Mouse (Mus musculus): ENCODE results near the gene Galnt9.

Galnt9 gene

DNA sequence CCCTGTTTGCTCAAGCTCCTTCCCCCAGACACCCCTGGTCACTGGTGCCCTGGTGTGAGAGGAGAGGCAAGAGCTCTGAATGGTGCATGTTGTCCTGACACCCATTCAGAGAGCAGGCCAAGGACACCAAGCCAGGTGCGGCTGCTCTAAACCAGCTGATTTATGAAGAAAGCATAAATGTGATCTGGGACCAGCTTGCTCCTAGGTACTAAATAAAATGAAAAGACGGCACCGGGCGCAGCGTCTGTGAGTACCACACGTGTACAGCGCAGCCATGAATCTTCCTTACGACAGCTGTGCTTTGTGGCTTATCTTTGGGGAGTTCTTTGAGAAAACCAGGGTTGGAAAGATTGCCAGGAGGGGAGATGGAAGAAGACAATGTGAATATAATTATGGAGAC lies 8.2 kb upstream of the Galnt9 start:
- no peak for DNase-seq (ENCODE audit: low spot score in 2 of 2)

DNA sequence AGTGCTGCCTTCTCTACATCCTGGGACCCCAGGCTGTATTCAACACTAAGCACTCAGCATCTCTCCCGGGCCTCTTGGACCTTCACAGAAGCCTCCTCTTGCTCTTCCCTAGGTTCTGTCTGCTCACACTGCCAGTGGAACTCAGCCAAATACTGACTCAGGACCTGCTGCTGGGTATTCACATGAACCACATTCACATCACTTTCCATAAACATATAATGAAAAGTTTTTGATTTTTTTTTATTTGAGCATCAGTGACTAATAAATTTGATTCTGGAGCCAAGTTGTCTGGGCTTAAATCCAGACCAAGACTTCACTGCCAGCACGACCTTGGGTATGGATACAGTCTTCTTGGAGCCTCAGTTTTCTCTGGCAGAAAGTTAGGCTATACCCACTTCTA lies 3.2 kb upstream of the Galnt9 start:
- DNase-seq (ENCODE audit: low spot score in 2 of 2), result no peak

DNA sequence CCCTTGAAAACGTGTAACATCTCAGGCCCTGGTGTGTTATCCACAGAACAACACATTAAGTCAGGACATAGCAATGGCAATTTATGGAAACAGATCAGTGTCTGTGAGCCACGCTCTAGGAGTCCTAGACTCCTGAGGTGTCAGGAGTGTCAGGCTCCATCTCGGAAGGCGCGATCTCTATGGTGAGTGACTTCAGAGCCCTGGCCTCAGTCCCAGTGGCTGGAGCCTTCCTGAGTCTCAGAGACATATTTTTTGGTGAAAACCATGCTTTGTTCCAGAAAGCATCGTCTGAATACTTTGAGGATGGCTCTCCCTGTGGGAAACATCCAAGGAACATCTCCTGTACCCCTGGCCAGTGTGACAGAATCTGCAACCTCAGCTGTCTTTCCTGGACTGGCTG lies 2.7 kb upstream of the Galnt9 start:
- DNase-seq (ENCODE audit: low spot score in 2 of 2), result no peak

DNA sequence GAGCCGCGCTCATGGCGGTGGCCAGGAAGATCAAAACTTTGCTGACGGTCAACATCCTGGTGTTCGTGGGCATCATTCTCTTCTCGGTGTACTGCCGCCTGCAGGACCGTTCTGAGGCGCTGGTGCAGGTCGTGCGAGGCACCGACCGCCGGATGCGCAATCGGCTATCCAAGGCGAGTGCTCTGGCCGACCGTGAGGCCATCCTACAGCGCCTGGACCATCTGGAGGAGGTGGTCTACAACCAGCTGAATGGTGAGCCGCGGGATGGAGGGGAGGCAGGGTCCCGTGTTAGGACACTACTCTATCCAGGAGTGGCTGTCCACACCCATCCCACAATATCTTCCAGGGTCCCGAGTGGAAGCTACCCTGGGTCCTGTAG lies 525 bp downstream of the Galnt9 start:
- no peak for DNase-seq (ENCODE audit: low spot score in 2 of 2)

DNA sequence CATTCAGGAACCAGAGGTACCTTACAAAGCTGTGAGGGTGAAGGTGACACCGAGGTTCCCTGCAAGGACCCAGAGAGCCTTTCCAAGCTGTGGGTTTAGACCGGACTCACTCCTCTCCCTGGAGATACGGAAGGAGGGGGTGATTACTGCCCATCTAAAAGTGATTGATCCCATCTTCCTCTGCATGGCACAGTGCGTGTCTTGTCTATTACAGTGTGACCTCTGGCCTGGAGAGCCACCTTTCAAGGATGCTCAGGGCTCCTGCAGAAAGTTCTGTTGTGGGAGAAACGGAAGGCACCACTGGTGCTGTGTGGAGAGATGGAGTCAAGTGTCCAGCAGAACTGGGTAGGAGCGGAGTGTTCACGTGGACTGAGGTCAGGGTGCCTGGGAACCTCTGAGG lies 1.2 kb downstream of the Galnt9 start:
- no peak for DNase-seq (ENCODE audit: low spot score in 2 of 2)

DNA sequence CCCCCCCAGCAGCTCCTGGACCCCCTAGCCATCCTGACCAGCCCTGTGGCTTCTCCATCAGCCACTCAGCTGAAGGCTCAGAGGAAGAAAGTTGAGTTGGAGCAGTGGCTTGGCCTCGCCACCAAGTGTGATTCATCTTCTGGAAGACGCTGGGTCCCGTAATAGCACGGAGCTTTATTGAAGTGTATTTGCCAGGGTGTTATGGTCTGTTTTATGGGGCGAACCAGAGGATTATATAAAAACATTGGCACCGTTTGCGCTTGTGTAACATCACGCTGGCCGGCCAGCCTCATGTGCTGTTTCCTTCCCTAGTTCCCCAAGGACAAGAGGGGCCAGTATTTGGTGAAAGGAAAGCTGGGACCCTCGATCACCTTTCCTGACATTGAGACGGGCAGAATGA lies 2.0 kb downstream of the Galnt9 start:
- no peak for DNase-seq (ENCODE audit: low spot score in 2 of 2)

DNA sequence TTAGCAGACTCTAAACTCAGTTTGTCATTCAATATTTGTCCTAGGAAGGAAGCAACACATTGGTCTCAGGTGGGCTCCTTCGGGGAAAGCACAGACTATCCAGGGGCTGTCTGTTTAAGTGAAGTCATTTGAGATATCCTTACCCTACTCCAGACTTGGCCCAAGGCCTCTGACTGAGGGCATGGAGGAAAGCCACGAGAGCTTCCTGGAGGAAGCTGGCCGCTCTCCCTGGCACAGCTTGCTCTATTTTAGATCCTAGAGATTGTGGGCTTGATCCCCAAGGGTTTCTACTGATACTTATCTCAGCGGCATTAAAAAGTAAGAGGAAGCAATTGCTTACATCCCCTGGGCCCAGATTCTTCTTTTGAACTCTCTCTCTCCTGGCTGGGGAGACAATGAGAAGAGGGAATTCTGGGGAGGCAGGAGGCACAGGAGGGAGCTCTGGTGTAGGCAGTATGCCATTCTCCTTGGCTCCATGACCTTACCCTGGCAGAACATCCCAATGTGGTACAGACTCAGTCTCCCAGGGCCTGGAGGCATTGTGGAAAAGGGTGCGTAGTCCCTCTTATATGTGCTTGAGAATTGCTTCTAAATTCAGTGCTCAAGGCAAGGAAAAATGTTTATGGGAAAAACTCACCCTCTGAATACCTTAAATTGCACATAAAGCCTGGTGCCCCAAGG lies 2.7 kb downstream of the Galnt9 start:
- no peak for DNase-seq (ENCODE audit: low spot score in 2 of 2)

DNA sequence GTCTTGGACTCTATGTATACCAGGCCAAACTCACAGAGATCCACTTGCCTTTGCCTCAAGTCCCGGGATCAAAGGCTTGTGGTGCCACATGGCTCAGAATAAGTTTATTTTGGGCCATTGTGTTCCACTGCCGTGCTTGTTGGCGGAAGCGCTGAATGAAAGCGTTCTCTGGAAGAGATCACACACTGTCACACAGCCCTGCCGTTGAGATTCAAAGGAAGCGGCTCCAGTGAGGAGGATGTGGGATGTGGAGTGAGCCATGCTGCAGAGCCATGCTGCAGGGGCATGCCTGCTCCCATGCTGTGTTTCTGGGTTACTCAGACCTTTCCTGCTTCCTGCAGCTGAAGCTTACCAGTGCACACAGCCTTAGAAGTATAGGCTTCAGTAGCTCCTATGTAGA lies 4.3 kb downstream of the Galnt9 start:
- no peak for DNase-seq (ENCODE audit: low spot score in 2 of 2)

DNA sequence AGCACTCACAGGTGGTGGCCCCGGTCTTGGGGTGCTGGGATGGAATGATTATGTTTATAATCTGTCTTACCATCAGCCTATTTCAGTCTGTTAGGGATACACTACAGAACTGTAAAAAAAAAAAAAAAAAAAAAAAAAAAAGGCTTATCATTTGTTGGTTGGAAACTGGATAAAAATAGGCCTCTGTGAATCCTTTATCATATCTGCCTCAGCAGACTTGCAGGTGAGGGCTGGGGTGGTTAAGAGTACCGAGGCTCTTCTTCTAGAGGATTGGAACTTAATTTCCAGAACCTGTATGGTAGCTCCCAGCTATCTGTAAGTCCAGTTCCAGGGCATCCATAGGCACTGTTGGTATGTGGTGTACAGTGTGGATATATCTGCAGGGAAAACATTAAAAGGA lies 6.0 kb downstream of the Galnt9 start:
- no peak for DNase-seq (ENCODE audit: low spot score in 2 of 2)

DNA sequence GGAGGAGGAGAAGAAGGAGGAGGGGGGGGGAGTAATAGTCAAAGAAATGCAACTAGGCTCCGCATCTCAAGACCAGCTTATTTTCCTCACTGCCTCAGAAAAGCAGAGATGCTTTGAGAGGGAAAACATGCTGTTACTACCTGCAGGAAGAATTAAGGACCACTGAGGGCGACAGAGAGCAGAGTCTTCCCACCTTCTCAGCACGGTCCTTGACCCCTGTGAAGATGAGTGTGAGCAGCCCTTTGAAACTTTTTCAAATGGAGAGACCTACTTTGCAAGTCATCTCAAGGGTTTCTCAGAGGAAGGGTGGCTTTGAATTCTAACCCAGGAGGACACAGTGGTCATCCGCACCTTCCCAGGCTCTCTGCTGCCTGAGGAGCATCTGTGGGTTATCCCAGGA lies 6.7 kb downstream of the Galnt9 start:
- DNase-seq (ENCODE audit: low spot score in 2 of 2), result no peak

DNA sequence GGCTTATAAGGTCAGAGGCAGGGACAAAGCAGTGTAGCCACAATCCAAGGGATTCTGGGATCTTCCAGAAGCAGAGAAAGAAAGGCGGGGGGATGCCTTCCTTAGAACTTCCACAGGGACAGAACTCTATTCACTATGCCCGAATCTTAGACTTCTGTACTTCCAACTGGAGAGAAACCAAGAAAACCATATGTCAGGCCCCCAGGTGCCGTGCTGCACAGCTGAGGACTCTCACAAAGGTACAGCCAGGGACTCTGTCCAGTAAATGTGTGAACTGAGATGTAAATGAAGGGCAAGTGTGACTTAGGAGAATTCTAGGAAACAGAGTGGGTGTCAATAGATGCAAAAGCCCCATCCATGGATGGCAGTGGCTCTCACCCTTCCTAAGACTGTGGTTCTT lies 7.8 kb downstream of the Galnt9 start:
- no peak for DNase-seq (ENCODE audit: low spot score in 2 of 2)

DNA sequence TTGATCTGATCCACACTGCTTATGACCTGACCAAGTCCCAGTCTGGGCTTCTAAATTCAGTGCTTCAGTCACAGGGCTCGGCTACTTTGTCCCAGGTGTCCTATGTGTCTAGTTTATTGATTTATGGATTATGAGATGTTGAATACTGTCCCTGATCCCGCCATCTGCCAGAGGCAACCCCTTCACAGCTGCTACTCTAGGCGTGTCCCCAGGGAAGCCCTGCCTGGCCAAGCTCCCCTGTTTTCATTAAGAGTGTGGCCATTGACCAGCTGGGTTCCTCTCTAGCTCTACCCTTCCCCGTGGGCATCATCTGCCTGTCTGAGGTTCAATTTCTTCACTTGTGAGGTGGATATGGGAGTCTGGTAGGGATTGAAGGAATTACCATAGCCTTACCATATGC lies 9.2 kb downstream of the Galnt9 start:
- DNase-seq (ENCODE audit: low spot score in 2 of 2), result no peak

DNA sequence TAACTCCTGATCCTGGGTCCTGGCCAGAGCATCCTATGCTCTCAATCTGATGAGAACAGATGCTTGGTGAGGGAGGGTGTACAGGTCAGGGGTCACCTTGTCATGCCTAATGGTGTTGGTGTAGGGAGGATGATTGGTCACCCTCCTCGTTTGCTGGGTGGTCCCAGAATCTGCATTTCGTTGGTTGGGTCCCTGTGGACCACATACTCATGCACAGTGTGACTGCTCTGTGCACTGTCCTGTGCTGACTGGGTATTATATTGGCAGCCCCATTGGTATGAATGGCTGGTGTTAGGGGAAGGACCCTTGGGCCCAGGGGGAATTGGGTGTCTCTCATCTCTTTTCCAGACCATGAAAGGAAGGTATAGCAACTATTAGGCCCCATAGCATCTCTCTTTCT lies 11.0 kb downstream of the Galnt9 start:
- no peak for DNase-seq (ENCODE audit: low spot score in 2 of 2)

DNA sequence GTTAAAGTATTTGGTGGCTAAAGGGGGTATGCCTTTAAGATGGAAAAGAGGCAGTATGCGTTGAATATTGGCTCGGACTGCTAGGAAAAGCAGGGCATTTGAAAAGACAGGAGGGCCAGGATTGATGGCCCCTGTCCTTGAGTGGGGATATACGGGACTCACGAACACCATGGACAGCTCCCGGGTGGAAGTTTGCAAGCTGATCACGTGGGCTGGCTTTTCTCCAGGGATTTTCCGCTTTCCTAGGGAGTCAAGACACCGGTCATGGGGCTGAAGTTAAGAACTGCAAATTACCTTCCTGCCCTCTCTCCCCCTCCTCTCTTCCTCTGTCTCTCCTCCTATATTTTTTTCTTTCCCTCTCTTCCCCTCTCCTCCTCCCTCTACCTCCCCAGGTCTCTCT lies 14.2 kb downstream of the Galnt9 start:
- peak in 1 of 2 experiments; percentile 53 for DNase-seq (ENCODE audit: low spot score in 2 of 2)

DNA sequence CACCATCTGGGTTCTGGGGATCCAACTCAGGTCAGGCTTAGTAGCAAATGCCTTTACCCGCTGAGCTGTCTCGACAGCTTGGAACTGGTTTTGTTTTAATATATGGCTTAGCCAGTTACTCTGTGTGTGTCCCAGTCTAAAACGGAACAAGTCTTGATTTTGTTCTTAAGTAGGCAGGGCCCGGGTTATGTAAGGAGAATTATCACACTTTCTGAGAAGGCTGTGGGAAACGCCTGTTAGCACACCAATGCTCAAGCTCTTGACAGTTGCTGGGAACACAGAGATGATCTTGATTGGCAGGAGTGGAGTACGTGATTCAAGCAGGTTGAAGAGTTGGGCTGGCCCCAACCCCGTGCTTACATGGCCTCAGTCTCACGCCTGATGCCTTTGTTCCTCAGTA lies 15.5 kb downstream of the Galnt9 start:
- no peak for DNase-seq (ENCODE audit: low spot score in 2 of 2)

DNA sequence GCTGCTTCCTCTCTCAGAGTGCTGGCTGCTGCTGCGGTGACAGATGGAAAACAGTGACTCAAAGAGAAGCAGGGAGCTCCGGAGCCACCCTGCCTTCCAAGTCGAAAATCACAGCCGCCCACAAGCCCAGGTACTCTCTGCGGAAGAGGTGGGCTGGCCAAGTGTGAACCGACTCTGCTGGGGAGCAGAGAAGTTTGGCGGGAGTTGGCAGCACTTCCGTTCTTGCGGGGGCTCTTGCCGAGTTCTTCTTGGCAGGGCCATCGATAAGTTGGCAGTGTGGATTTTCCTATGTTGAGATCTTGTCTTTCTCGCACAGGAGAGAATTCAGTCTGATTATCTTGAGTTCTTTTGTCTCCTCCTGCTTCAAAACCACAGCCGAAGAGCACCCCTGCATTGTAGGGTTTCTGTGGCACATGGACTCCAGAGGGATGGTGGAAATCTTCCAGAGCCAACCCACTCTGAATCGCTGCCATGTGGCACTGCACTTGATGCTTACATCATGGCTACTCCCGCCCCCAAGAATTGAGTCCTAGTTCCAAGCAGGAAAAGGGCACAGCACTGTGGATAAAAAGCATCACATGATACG lies 18.7 kb downstream of the Galnt9 start:
- peak in 1 of 2 experiments; percentile 68 for DNase-seq (ENCODE audit: low spot score in 2 of 2)

DNA sequence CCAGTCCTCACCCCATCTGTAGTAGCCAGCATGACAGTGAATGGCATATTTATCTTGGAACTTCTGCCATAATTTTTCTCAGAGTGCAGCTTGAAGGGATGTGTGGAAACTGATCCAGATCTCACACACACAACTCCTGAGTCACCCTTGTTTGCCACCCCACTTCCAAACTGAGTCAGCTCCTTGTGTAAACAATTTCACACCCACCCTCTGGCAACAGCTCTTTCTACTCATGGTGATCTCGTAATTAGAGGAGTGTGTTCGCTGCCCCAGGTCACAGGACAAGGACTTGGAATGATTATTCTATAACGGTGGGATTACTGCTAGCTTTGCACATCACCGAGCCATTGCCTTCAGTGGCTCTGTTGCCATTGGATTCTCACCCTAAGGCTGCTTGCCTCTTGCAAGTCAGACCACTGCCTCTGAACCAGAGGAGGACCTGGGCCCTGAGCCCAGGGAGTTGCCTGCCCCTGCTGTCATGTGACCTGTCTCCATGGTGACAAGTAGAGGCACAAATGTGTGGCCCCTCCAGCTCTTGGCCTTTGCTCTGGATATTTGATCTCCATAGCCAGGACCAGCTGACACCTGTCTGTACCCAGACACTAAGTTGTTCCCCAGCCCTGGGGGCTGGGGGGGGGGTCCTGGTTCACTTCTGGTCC lies 21.0 kb downstream of the Galnt9 start:
- no peak for DNase-seq (ENCODE audit: low spot score in 2 of 2)

DNA sequence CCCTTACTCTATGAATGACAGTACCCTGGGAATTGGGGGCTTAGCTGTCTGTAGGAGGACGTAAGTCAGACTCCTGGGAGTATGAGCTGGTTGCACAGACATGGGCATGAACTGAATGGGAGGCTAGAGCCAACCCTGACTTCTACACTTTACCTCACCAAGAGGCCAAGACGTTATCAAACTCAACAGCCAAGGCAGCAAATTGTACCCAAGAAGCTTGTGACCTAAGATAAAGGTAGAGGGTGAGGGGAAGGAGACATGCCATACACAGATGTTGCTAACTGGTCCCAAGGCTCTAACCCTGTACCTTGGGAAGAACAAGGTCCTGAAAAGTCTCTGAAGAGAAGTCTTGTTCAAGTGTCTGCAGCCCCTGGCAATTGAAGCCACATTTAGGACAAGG lies 23.4 kb downstream of the Galnt9 start:
- DNase-seq (ENCODE audit: low spot score in 2 of 2), result no peak

DNA sequence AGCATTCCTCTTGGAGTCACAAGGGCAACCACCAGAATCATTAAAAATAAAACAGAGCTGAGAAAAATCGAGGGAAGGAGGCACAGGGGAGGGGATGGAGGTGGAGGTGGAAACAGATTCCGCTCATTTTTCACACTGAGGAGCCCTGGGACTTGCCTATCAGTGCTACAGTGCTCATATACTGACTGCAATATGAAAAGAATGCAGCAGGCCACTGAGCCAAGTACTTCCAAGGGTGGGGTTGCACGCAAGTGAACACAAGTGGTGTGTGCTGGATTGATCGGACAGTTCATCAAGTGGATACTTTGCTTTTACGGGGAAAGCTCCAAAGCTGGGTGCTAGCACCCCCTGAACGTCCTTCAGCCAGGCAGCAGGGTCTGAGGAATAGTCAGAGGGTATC lies 30.7 kb downstream of the Galnt9 start:
- DNase-seq (ENCODE audit: low spot score in 2 of 2), result no peak

DNA sequence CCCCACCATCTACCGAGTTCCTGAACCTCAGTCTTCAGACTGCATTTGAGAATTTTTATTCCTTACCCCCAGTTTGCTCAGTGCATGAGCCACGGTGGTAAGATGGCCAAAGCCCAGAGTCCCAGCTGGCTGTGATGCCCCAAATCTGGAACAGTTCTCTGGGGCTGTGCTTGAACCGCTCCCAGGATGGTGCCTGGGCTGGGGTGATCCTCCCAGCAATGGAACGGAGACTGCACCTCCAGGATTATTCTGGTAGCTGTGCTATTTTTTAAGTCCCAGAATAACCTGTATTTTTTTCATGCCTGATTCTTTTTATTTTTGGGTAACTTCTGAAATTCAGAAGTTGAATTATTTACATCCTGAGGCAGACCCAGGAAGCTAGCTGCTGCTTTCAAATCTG lies 35.1 kb downstream of the Galnt9 start:
- no peak for DNase-seq (ENCODE audit: low spot score in 2 of 2)

DNA sequence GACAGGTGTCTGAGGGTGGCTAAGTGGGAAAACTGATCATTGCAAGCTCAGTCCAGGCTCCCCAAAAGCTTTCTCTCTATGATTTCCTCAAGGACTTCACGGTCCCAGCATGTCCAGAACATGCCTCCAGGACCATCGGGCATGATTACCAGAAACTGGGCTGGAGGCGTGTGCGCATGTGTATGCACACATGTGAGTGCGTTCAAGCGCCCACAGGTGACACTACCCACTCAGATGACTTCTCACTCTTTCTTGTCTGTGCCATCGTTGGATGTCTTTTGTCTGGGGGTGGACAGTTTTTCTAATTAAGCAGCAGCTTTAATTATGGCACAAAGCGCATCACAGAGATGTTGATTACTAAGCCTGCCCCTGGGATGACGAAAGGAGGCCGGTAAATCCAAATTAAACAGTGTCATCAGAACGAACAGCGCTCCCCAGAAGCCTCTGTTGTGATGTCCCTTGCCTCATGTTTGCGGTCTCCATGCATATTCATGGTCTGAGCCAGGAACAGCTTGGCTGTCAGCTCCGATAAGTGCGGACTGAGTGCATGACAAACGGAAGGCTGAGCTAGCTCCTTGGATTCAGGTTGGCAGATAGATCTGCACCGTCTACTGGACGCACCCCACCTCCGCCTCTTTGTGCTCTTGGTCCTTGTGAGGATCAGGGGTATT lies 36.5 kb downstream of the Galnt9 start:
- no peak for DNase-seq (ENCODE audit: low spot score in 2 of 2)

DNA sequence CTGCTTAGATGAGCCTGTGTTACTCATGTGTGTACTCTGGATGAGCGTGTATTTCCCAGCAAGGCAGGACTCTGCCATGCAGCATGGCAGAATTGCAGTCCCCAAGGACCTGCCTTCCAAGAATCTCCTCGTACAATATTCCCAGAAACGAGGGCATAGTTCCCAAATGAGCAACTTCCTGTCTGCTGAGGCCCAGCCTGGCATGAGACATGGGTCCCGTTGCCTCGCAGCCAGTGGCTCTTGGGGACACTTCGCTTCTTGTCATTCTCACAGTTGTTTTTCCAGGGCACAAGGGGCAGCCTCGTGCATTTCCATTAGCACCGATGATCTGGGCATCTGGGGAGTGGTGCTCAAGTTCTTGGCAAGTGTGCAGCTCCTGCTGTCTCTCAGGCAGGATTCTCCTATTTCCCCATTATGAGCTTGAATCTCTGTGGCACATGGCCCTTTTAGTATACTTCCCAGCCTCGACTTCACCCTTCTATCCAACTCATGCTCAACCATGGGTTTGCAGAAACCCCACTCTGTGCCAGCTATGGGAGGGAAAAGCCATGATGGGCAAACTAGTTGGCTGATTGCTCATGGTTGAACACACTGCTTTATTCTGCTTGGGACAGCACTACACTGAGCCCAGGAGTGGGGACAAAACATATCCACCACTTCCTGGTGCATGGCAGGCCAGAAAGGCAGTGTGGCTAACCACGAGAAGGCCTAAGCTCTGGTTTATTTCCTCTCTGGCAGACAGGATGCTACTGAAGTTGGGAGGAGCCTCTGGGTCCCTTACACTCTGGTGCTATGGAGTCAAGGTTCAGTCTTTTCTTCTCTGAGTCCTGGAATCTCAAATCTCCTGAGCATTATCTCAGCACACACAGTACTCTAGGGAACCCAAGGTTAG lies 38.7 kb downstream of the Galnt9 start:
- no peak for DNase-seq (ENCODE audit: low spot score in 2 of 2)

All from cerebellum, postnatal 4 days (tissue).